Mouse (Mus musculus) lung, adult 18-20 months (tissue): ENCODE results near the gene Polg.

Experiments
- DNase-seq, 2 experiments: peaks; one replicate each; pipeline ENCODE4 v3.0.0; 2022; ENCODE audit warnings: mixed read lengths in 2 of 2

Polg gene

DNA sequence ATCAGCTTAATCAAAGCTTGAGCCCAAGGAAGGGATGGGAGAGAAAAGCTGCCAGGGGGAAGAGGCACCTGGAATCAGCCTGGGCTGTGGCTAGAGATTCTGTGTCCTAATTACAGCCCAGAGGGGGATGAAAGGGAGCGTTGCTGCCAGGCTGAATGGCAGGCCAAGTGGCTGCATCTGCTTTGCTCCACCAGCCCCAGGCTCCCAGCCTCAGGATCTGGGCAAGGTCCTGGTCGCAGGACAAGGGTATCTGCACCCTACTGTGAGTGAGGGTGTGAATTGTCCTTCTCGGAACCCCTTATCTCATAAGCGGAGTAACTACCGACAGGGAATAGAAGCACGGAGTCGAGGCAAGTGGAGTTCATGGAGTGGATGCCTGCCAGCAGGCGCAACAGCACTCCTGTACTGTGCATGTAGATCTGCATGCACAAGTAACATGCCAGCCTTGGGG, 35.4 kb upstream of the Polg start:
- DNase-seq: no peak

DNA sequence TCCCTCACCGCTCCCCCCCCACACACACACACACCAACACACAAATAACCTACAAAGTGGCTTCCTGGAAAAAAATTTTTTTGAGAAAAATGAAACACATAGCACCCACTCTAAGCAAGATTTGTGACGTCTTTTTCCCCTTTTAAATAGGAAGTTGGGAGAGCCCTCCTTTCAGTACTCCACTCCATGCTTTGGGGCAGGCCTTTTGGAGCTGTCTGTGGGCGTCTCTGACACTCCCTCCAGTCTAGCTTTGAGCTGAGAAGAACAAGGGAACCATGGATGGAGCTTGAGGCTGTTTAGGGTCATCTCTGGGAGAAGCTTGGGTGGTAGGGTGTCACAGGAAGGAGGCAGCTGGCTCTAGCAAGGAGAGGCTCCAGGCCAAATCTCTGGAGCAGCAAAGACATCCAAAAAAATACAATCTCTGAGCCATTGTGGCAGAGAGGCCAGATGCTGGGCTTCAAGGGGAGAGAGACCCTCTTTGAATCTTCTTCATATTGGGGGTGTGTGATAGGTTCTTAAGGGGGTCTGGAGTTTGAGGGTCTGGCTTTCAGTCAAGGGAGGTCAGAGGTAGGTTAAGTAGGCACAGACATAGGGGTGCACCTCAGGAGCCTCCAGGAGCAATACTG, 34.6 kb upstream of the Polg start:
- no peak for DNase-seq

DNA sequence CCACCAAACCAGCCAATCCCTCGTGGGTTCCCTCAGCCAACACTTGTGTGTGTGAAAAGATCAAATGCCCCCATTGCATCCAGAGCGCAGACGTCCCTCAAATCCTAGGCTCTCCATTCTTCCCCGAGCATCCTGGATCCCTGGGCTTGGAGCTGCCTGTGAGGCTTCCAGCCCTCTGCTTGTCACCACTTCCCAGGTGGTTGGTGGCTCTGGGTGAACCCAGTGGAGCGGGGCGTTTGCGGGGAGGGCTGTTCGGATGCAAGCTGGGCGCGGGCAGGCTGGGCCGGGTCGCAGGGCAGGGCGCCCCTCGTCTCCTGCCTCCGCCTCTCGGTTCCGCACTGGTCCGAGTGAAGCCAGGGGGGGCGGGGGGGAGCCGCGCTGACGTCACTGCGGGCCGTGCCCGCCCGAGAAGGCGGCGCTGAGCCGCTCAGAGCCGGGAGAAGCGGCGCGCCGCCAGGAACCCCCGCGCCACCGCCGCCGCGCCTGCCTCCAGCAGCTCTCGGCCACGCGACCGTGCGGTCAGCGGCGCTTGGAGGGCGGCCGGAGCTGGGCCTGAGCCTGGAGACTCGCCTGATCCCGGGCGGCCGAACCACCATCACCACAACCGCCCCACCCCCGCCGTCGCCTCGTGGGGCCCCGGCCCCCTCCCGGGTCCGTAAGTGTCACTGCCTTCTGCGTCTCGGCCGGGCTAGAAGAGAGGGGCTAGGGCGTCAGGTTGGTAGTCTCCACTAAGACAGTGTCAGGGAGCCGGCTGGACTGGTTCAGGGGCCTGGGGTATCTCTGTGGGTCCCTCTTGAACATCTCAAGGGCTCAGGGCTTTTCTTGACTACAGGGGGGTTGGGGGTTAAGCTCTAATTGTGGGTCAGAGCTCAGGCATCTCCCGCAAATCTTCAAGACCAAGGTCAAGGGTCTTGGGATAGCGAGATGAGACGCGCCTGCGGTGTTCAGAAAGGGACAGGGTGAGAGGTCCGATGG, 33.7 kb upstream of the Polg start:
- DNase-seq: no peak

DNA sequence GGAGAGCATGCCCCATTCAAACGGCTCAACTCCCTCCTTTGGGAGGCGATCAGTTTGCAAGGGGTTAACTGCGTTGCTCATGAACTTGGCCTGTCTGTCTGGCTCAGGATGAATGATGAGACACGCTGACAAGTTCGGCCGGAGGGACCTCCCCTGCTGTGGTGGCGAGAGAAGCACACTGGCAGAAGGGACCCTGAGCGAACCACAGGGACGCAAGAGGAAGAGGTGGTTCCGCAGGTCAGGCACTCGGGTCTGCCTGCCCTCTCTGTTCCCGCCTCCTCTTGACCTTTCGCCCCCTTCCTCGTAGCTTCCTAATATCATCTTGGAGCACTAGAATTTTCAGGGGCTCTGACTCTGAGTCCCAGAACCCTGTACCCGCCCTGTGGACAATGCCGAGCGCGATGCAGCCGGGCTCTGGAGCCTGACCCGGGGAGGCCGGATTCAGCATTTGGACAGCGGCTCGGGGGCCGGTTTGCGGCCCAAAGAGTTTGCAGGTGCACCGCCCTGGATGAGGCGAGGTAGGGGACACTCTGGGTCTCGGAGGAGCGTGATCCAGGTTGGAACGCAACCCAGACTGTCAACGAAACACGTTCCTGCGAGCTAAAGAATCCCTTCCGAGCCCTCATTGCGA, 32.9 kb upstream of the Polg start:
- peak in 1 of 2 experiments; percentile 23 for DNase-seq

DNA sequence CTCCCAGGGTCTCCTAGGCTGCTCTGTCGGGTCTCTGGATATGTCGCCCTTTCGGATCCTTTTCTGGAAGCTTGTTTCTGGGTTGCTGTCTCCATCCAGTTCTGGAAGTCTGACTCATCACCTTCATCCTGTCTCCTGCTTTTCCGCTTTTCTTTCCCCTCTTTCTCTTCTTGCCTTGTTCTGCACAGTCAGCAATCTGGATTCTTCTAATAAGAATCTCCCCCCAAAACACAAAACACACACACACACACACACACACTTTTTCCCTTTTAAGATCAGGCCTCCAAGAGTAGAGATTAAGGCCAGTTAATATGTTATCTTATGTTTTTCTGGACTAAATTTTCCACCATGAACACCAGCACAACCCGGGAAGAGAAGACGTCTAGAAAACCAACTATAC, 32.2 kb upstream of the Polg start:
- no peak for DNase-seq

DNA sequence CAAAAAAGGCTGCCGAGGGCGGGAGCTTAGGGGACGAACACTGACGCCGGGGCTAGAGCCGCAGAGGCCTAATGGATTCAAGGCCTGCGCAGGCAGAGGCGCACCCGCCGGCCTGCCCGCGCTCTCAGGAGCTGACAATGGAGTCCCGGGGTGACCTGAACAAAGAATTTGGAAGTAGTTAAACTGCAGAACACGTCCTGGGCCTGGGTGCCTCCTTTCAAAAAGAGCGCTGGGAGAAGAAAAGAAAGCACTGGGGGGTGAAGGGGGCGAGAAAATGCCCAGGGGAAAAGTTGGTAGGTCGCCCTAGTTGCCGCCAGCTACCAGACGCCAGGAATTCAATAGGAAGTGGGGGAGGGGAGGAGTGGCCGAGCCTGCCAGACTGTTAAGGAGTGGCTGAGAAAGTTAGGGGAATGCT, 31.5 kb upstream of the Polg start:
- DNase-seq: no peak

DNA sequence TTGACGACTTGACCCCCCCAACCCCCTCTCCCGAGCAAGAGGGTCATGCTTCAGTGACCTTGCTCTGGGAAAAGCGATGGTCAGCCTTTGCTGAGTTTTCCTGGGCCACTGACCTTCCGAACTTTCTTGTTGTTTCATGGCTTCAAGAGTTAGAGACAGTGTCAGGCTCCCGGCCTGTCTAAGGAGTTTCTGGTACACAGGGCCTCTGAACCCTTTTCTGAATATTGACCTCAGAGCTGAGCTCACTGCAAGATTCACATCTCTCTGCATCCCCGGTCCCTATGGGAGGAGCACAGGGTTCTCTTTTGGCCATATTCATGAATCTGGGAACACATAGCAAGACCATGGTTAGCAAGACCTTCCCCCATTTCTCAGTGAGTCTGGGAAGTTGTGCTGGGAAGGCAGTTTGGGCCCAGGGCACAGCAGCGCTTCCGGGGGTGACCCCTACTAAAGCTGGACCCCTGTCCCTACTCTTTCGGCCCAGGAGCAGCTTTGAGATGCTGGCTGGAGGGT, 30.7 kb upstream of the Polg start:
- no peak for DNase-seq

DNA sequence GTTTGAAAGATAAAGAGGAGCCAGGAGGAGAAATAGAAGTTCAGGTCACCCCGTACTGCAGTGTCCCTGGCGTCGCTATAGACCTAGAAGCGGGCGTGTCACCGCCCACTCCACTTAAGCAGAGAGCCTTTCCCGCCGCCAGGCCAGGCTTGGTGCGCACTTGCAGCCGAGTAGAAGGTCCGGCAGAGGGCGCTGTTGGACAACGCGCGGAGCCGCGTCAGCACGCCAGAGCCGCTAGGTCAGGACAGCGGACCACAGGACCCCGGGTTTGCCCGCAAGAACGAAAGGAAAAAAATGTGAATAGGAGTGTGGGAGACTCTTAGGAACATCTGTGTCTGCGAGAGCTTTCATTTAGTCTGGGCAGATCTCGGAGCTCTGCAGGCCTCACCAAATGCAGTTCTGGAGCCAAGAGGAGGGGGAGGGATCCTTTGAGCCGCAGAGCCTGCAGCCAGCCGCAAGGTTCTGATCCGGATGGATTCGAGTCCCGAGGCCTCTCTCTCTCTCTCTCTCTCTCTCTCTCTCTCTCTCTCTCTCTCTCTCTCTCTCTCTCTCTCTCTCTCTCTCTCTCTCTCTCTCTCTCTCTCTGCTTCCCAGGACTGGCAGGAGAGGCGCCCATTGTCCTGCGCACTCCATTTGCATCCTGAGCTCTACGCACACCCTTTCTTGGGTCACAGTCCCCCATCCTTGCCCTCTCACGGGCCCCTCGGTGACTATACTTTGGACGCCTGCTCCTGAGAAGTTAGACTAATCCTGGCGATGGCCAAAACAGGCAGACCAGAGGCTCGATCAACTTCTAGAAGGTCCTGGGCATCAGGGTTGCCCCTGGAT, 30.0 kb upstream of the Polg start:
- DNase-seq: peak; percentile 79 to 84

DNA sequence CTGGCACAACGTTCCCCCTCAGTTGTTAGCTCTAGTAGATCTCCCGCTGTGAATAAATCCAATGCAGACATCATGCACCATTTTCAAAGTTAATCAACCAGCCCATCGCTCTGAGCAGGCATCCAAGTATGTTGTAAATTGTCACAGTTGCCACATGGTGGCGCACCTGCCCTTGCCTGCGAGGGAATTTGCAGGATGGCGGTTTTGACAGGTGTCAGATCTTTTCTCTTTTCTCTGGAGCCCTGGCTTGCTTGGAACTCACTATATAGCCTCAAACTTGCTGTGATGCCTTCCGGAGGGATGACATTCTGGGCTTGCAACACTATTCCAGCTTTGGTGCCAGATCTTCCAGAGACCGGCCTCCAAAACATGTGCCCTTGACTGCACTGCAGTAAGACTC, 27.8 kb upstream of the Polg start:
- no peak for DNase-seq

DNA sequence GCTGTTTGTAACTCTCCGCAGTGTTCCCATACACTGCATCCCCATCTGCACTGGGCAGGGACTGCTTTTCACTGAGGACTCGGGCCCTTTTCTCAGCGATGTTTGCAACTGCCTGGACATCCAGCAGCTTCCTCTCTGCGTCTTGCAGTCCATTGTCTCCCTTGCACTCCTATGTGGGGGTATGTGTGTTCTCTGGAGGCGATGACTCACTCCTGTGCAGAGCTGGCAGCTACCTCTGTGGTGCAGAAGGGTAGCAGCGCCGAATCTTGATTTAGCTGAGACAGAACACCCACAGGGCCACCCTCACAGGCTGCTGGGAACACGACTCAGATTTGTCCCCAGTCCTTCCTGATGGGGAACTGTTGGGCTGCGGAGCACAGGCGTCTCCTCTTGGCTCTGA, 20.4 kb upstream of the Polg start:
- no peak for DNase-seq

DNA sequence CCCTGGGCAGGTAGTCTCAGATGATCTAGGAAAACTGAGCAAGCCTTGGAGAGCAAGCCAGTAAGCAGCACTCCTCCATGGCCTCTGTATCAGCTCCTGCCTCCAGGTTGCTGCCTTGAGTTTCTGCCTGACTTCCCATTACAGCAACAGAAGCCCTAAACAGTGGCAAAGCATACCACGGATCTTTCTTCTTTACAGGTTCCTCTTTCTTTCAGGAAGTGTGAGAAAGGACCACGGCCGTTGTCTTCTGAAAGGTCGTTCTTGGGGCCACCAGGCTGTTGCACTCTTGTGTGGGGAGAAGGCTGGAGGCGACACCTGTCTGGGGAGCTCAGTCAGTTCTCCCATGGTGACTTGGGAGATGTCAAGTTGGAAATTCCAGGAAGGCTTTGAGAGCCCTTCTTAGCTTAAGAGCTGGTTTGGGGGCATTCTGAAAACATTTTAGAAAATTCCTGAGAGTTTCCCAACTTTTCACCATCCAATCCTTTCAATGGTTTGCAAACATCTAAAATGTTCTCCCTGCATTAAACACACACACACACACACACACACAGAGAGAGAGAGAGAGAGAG, 8.8 kb upstream of the Polg start:
- no peak for DNase-seq

DNA sequence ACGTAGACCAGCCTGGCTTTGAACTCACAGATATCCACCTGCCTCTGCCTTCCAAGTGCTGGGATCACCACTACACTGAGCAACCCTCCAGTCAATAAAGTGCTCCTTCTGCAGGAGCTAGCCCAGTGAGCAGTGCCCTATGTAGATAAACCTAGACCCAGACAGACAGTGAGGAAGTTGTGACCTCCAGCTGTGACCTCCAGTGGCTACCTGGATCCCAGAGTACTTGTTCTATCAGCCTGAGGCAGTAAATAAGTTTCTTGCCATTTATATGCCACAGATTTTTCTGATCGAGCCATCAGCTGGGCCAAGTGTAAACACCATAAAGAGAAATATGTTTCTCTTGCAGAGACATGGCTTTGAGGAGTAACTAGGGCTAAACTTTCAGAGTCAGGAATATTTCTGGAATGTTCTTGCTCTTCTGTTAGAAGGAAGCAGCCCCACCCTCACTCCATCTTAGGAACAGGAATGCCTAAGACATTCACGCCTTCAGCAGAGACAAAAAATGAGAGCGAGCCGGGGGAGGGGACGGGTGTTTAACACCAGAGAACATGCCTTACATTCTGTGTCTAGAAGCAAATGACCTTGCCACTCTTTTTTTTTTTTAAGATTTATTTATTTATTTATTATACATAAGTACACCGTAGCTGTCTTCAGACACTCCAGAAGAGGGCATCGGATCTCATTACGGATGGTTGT, 7.5 kb upstream of the Polg start:
- no peak for DNase-seq

DNA sequence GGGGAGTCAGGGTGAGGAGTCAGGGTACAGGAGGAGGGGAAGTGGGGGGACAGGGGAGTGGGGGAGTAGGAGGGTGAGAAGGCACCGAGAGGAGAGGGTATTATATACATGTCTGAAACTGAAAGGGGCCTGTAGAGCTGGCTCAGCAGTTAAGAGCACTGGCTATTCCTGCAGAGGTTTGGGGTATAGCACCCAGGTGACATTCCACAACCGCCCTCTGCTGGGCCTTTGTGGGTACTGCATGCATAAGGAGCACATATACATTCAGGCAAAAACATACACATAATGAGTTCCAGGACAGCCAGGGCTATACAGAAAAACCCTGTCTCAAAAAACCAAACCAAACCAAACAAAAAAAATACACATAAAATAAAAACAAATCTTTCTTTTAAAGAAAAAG, 6.6 kb upstream of the Polg start:
- DNase-seq: no peak

DNA sequence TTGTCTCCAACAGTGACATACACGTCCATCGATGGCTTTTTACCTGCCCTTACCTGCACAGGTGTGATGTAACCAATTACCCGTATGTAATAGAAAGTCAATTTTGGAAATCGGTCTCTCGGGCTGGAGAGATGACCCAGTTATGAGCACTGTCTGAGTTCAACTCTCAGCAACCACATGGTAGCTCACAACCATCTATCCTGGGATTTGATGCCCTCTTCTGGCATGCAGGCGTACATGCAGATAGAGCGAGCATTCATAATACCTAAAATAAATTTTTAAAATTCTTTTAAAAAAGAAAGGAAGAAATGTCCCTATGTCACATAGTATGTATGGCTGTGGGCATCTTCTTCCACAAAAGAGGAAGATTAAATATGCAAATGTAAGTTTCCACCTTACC, 5.3 kb upstream of the Polg start:
- DNase-seq: no peak

DNA sequence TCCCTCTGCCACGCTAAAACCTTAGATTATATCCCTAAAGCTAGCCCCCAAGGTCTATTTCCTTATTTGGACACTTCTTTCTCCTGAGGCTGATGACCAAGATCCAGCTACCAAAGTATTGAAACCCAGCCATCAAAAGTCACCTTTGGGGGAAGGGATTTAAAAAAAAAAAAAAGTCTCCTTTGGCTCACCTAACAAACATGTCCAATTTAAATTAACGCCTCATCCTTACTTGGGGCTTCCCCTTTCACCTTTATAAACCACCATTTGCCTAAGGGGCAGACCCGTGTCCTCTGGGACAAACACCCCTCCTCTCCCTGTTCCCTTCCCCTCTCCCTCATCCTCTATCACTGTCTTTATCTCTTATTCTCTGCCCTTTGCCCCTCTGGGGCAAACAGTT, 4.6 kb upstream of the Polg start:
- no peak for DNase-seq

DNA sequence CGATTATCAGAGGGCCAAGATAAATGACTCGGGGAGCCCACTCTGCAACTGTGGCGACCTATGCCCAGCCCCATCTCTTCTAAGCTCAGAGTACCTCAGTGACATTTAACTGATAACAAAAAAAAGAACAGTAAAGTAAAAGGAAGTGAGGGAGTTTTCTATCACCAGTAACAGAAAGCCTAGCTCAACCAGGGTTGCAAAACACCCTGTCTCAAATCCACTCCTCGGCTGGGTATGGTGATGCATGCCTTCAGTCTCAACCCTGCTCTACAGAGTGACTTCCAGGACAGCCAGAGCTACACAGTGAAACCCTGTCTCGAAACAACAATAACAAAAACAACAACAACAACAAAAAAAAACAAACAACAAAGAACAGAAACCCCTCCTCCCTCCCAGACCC, 3.6 kb upstream of the Polg start:
- no peak for DNase-seq

DNA sequence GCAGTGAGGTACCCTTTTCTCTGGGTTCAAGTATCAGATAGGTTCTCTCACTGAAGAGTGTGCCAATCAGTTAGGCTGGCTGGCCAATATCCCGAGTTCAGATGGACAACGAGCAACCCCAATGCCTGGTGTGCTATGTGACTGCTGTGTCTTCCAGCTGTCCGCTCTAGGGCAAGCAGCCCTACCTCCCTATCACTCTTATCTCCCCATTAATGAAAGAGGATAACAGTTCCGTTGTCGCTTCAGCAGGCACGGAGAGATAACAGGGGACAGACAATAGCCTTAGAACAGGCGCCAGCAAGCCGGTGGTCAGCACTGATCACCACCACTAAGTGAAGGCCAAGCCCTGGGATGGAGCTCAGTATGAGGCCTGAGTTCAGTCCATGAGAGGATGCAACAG, 2.8 kb upstream of the Polg start:
- no peak for DNase-seq

DNA sequence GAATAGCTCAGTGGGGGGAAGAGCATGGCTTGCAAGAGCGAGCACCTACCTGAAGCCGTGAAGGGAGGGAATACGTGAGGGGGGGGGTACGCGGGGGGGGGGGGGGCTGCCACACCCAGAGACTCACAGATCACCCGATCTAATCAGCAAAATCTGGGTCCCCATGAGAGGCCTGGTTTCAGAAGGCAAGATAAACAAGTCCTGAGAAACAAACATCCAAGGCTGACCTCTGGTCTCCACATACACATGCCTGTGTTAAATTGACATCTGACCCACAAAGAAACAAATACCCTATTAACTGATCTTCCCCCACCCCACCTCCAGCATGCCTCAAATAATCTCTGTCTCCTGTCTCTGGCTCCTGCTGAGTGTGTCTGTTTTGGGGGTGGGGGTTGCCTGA, 1.8 kb upstream of the Polg start:
- DNase-seq: no peak

DNA sequence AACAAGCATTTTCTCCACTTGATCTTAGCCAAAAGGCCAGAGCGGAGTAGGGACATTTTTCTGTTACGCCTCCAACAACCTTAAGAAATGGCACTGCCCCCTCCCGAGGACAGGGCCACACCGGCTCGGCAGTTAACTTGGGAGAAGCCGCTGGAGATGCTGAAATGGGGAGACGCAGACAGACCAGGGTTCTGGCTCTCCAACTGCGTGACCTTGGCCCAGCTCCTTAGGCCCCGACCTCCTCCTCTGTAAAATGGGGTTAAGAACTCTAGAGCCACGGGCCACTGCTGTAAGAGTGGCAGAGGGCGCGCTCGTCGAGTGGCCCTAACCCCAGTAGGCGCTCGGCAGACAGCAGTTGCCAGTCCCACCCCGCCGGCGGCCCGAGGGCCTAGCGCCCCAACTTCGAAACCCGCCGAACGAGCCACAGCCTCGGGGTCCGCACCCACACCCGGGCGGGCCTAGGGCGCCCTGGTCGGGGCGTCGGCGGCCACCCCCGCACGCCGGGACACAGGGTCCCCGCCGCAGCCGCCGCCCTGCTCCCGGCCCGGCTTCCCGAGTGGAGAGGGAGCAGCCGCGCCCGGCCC, 609 bp downstream of the Polg start:
- peak in 1 of 2 experiments; percentile 54 for DNase-seq

DNA sequence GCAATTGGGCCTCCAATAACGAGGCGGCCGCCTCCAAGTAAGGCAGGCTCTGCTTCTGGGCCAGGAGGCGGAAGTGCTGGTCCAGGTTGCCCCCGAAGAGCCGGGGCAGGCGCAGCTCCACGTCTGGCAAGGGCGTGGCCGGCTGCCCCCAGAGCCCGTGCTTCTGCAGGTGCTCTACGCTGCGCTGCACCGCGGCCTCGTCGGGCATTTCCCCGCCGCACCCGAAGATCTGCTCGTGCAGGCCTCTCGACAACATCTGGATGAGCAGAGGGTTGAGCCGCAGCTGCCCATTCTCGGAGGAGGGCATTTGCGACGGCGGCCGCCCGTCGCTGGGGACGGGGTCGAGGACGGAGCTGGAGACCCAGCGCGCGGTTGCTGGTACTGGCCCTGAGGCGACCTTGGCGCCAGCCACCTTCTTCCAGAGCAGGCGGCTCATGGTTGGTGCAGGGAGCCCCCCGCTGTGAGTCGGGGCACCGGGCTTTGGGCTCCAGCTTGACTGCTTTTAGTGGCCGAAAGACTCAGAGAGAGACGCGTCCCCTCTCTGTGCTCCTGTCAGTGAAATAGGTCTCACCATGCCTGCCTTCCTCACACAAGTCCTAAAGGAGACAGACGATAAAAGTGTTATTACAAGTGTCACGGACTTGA, 1.3 kb downstream of the Polg start:
- peak in 1 of 2 experiments; percentile 12 for DNase-seq
